Mouse (Mus musculus): Measurements from ENCODE around the gene Esp6. TPM values are rescaled to one million over a fixed set of nuclear protein-coding genes. Genes with fewer than 3 reads are reported as not detected.
"Not testable (repeated sequence)": the region's sequence is repeated elsewhere in the genome, so short reads cannot be mapped to it uniquely, and the experiment has no call there.

Esp6 gene
- polyA plus RNA-seq (2016; fragmentation: Nextera tagmentation; extraction: Ambion mirVana), result not detected in 2 replicates

- no peak within 1 kb of the TSS for H3K9ac ChIP-seq
- H3K9me3 ChIP-seq (replicated peaks), result no peaks in the 10 kb centered on the region
- no peaks in the 10 kb centered on the region for H3K36me3 ChIP-seq
- H3K27ac ChIP-seq, result no peak within 1 kb of the TSS
- WGBS, result 87% methylated on average over 5 of the region's 5 CpGs
- no peak for ATAC-seq (ENCODE audit: low FRiP score)
- H3K27me3 ChIP-seq, result no peaks in the 10 kb centered on the region
- no peak within 1 kb of the TSS for H3K4me2 ChIP-seq (replicated peaks)
- H3K4me3 ChIP-seq, result no peak within 1 kb of the TSS
- no peaks in the 10 kb centered on the region for H3K4me1 ChIP-seq
Measured at GRCm38 (mm10) chr17:40561207-40561606, at the start of gene Esp6. Esp6 (plus strand) TSS chr17:40561507.

GRCm38 (mm10) chr17:40519818-40520217 lies 41.5 kb upstream of the Esp6 start, which contains the start of gene Esp8:
Esp8 (plus strand) TSS chr17:40520022.
- Histone ChIP-seq H3K36me3 (no peaks in the 10 kb centered on the region), H3K4me1 (peaks cover 3% of the 10 kb centered on the region; the same call in 1 of the 2 replicates), H3K9ac (no peak within 1 kb of the TSS), H3K27ac (no peak within 1 kb of the TSS), H3K27me3 (no peaks in the 10 kb centered on the region), H3K4me2 (replicated peaks) (no peak within 1 kb of the TSS), H3K9me3 (replicated peaks) (no peaks in the 10 kb centered on the region), H3K4me3 (no peak within 1 kb of the TSS)
- WGBS, result 43% methylated on average over 3 of the region's 3 CpGs
- no peak for ATAC-seq (ENCODE audit: low FRiP score)

GRCm38 (mm10) chr17:40529813-40530212 lies 31.5 kb upstream of the Esp6 start:
- H3K4me2 ChIP-seq (replicated peaks), result no peak overlapping the region
- no peaks in the 10 kb centered on the region for H3K4me1 ChIP-seq
- no peak overlapping the region for H3K4me3 ChIP-seq
- no peak overlapping the region for H3K9ac ChIP-seq
- no peak for ATAC-seq (ENCODE audit: low FRiP score)
- H3K9me3 ChIP-seq (replicated peaks), result no peaks in the 10 kb centered on the region
- no peaks in the 10 kb centered on the region for H3K27me3 ChIP-seq
- H3K36me3 ChIP-seq, result no peaks in the 10 kb centered on the region
- WGBS, result 82% methylated on average over 3 of the region's 3 CpGs
- H3K27ac ChIP-seq, result no peak overlapping the region

GRCm38 (mm10) chr17:40531147-40531546 lies 30.2 kb upstream of the Esp6 start:
- no peak overlapping the region for H3K27ac ChIP-seq
- no peak overlapping the region for H3K4me3 ChIP-seq
- no peak overlapping the region for H3K9ac ChIP-seq
- H3K9me3 ChIP-seq (replicated peaks), result no peaks in the 10 kb centered on the region
- H3K27me3 ChIP-seq, result no peaks in the 10 kb centered on the region
- no peak overlapping the region for H3K4me2 ChIP-seq (replicated peaks)
- WGBS, result 93% methylated on average over 1 of the region's 1 CpGs
- H3K36me3 ChIP-seq, result no peaks in the 10 kb centered on the region
- ATAC-seq (ENCODE audit: low FRiP score), result no peak
- no peaks in the 10 kb centered on the region for H3K4me1 ChIP-seq

GRCm38 (mm10) chr17:40547005-40547404 lies 14.3 kb upstream of the Esp6 start:
- ATAC-seq (ENCODE audit: low FRiP score); H3K36me3 ChIP-seq; H3K9me3 ChIP-seq (replicated peaks); H3K4me3 ChIP-seq; H3K4me1 ChIP-seq; H3K27me3 ChIP-seq; H3K4me2 ChIP-seq (replicated peaks); H3K9ac ChIP-seq; H3K27ac ChIP-seq: not testable (repeated sequence)
- WGBS, result 77% methylated on average over 5 of the region's 5 CpGs

DNA sequence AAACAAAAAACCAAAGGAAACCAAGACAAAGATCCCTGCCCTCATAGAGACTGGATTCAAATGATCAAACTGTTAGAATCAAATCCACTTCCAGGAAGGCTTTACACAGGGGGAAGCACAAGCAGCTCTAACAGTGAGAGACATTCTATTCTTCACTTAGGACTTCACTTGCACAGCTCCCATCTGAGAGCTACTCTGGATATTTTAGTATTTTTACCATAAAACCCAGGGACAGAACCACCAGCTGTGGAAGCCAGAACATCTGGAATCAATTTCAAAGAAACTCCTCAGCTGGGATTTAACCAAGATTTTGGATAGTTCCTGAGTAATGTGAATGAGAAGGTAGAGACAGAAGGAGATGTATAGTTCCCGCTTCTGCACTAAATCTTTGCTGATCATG lies 7.8 kb upstream of the Esp6 start:
- no peaks in the 10 kb centered on the region for H3K9me3 ChIP-seq (replicated peaks)
- ATAC-seq (ENCODE audit: low FRiP score), result no peak
- no peaks in the 10 kb centered on the region for H3K36me3 ChIP-seq
- no peak overlapping the region for H3K4me3 ChIP-seq
- whole genome bisulfite sequencing, result 71% methylated on average over 1 of the region's 1 CpGs
- no peak overlapping the region for H3K9ac ChIP-seq
- no peak overlapping the region for H3K4me2 ChIP-seq (replicated peaks)
- H3K4me1 ChIP-seq, result no peaks in the 10 kb centered on the region
- H3K27me3 ChIP-seq, result no peaks in the 10 kb centered on the region
- no peak overlapping the region for H3K27ac ChIP-seq

DNA sequence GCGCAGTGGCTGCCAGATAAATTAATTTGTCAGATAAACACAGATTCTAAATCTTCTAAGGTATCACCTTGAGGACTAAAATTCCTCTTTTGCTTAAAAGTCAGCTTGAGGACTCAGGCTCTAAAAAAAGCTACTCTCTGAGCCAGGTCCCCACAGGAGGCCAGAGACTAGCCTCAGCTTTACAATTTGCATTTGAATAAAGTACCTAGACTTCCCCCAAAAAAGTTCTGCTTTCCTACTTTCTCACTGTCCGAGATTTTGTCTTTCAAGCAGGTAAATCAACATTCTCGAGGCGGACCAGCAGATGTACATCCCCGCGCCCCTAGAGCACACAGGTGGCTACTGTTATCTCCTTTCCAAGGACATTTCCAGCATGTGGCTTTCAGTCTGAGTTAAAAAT lies 22.6 kb downstream of the Esp6 start:
- not testable (repeated sequence) for H3K36me3 ChIP-seq; ATAC-seq (ENCODE audit: low FRiP score); H3K9me3 ChIP-seq (replicated peaks); H3K4me2 ChIP-seq (replicated peaks); H3K27me3 ChIP-seq; H3K27ac ChIP-seq; H3K9ac ChIP-seq; H3K4me1 ChIP-seq; H3K4me3 ChIP-seq
- 36% methylated on average over 6 of the region's 6 CpGs for WGBS

DNA sequence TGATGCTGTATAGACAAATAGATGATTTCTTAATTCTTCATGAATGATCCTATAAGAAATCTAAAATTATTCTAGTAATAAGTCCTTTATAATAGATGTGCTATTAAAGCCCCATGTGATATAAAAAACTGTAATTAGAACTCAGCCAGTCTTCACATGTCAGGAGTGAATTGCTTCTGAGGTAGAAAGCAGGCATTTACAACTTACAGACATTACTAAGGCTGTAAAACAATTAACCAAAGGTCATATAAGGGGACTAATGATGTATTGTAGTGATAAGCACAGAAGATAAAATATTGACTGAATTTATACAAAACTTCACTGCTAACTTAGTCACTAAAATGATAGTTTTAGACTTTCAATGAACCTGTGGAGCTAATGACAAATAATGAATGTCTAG lies 30.0 kb downstream of the Esp6 start:
- Histone ChIP-seq H3K36me3 (no peaks in the 10 kb centered on the region), H3K4me1 (no peaks in the 10 kb centered on the region), H3K4me3 (no peak overlapping the region), H3K27me3 (no peaks in the 10 kb centered on the region), H3K27ac (no peak overlapping the region), H3K9me3 (replicated peaks) (no peaks in the 10 kb centered on the region), H3K9ac (no peak overlapping the region), H3K4me2 (replicated peaks) (no peak overlapping the region)
- no peak for ATAC-seq (ENCODE audit: low FRiP score)

DNA sequence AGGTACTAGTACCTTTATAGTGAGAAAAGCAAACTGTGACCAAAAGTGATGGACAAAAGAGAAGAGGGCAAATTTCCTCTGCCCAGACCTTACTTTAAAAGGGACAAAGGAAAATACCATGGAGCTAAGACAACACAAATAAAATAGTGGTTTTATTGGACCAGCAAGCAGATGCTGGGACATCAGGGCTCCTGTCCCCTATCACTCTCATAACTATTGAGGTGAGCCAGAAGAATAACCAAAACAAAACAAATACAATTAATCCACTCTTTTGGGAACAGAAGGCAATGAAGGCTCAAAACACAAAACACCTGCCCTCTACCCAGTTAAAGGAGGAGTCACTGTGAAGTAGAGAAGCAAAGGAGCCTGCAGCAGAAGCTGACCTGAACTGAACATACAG lies 37.0 kb downstream of the Esp6 start, which contains the start of gene Esp4:
TSS of gene Esp4 (plus strand) at position 301 of the 400 bp plus-strand sequence.
- no peaks in the 10 kb centered on the region for H3K9me3 ChIP-seq (replicated peaks)
- no peak within 1 kb of the TSS for H3K4me2 ChIP-seq (replicated peaks)
- H3K27me3 ChIP-seq, result no peaks in the 10 kb centered on the region
- H3K36me3 ChIP-seq, result no peaks in the 10 kb centered on the region
- no peak for ATAC-seq (ENCODE audit: low FRiP score)
- H3K4me1 ChIP-seq, result no peaks in the 10 kb centered on the region
- no peak within 1 kb of the TSS for H3K9ac ChIP-seq
- H3K27ac ChIP-seq, result no peak within 1 kb of the TSS
- H3K4me3 ChIP-seq, result no peak within 1 kb of the TSS

Other genes starting within 250 kb of the Esp6 start
- gene Crisp1, start 242.3 kb upstream of the Esp6 start, polyA plus RNA-seq (2016; fragmentation: Nextera tagmentation; extraction: Ambion mirVana), result not detected in 2 replicates
- gene Esp8, start 41.5 kb upstream of the Esp6 start, polyA plus RNA-seq (2016; fragmentation: Nextera tagmentation; extraction: Ambion mirVana), result not detected in 2 replicates
- not detected in 2 replicates for gene Esp4, start 37.1 kb downstream of the Esp6 start, polyA plus RNA-seq (2016; fragmentation: Nextera tagmentation; extraction: Ambion mirVana)
- not detected in 2 replicates for gene Esp3, start 70.6 kb downstream of the Esp6 start, polyA plus RNA-seq (2016; fragmentation: Nextera tagmentation; extraction: Ambion mirVana)
- gene Esp1, start 165.6 kb downstream of the Esp6 start, polyA plus RNA-seq (2016; fragmentation: Nextera tagmentation; extraction: Ambion mirVana), result not detected in 2 replicates
- not detected in 2 replicates for gene Crisp2, start 245.5 kb downstream of the Esp6 start, polyA plus RNA-seq (2016; fragmentation: Nextera tagmentation; extraction: Ambion mirVana)
- 3.3 and 3.7 TPM in 2 replicates for gene Rhag, start 249.6 kb downstream of the Esp6 start, polyA plus RNA-seq (2016; fragmentation: Nextera tagmentation; extraction: Ambion mirVana)